In genomic region chr15:78982658-78983435, GRCm38 (mm10) we compare ENCODE assay signal across 8 mouse cellular contexts. TPM values are rescaled to one million over a fixed set of nuclear protein-coding genes. Genes with fewer than 3 reads are reported as not detected.
A peak's percentile ranks its signal among the peaks of the same experiment; 100 is the strongest.
DNase-seq lines count a peak whose midpoint lies in the region; ATAC-seq and TF ChIP-seq lines count a peak whose summit lies in the region.

No protein-coding gene starts in this region.

- TF ChIP-seq POLR2A in small intestine, adult 2 months (IDR thresholded peaks at IDR 0.05; ENCODE audit: low read depth, low read length): peak; percentile 59; the same call in 1 of the 2 replicates

- no peaks in the 10 kb centered on the region; the same call in 1 of the 2 replicates for H3K36me3 ChIP-seq in intestine, embryonic 16.5 days (ENCODE audit: control insufficient read depth, insufficient read depth, low read length)
- peaks cover 5% of the 10 kb centered on the region for H3K36me3 ChIP-seq in limb, embryonic 13.5 days
- 0 out of 2 replicates have a peak, but pooled peaks cover 1% of the 10 kb centered on the region for H3K36me3 ChIP-seq in midbrain, embryonic 14.5 days (ENCODE audit: control insufficient read depth, insufficient read depth, low read length)
- peaks cover 5% of the 10 kb centered on the region; the same call in 1 of the 2 replicates for H3K36me3 ChIP-seq in small intestine, adult 2 months (ENCODE audit: control insufficient read depth, insufficient read depth, low read length)

- DNase-seq in layer of hippocampus, adult 11-12 months (ENCODE audit: low spot score): peak; percentile 64
- no peak for DNase-seq in layer of hippocampus, adult 9-10 months (ENCODE audit: low spot score)
- peak; percentile 95 for DNase-seq in embryo, embryonic 10.5 days (ENCODE audit: low spot score)
- peak; percentile 44 for DNase-seq in gonadal fat pad, adult 2 months (ENCODE audit: low read depth)
- peak; percentile 84 for DNase-seq in midbrain, embryonic 14.5 days

- WGBS in intestine, embryonic 16.5 days: under 1% methylated on average over 59 of the region's 67 CpGs
- WGBS in limb, embryonic 13.5 days: under 1% methylated on average over 67 of the region's 67 CpGs
- WGBS in midbrain, embryonic 14.5 days: under 1% methylated on average over 63 of the region's 67 CpGs
- WGBS in small intestine, adult 2 months: 1% methylated on average over 62 of the region's 67 CpGs

- no peaks in the 10 kb centered on the region for H3K27me3 ChIP-seq in intestine, embryonic 16.5 days (replicated peaks; ENCODE audit: control insufficient read depth, insufficient read depth, low read length)
- no peaks in the 10 kb centered on the region for H3K27me3 ChIP-seq in limb, embryonic 13.5 days
- H3K27me3 ChIP-seq in midbrain, embryonic 14.5 days (ENCODE audit: control insufficient read depth, insufficient read depth, low read length): no peaks in the 10 kb centered on the region
- no peaks in the 10 kb centered on the region for H3K27me3 ChIP-seq in small intestine, adult 2 months (ENCODE audit: control insufficient read depth, insufficient read depth, low read length)

- peak; percentile 90 for ATAC-seq in intestine, embryonic 16.5 days
- ATAC-seq in limb, embryonic 13.5 days (ENCODE audit: low FRiP score, low read depth): peak; percentile 88
- peak; percentile 82 for ATAC-seq in midbrain, embryonic 14.5 days (ENCODE audit: low FRiP score, low TSS enrichment)

- peak overlapping the region; percentile 94 for H3K27ac ChIP-seq in intestine, embryonic 16.5 days (ENCODE audit: low read length)
- H3K27ac ChIP-seq in limb, embryonic 13.5 days: peak overlapping the region; percentile 92
- no peak overlapping the region; the same call in 1 of the 2 replicates for H3K27ac ChIP-seq in midbrain, embryonic 14.5 days (replicated peaks; ENCODE audit: low read depth, low read length)
- H3K27ac ChIP-seq in small intestine, adult 2 months (ENCODE audit: insufficient read depth, low read depth, low read length): peak overlapping the region; percentile 99

- no peaks in the 10 kb centered on the region for H3K9me3 ChIP-seq in intestine, embryonic 16.5 days (ENCODE audit: control insufficient read depth, low read length)
- H3K9me3 ChIP-seq in limb, embryonic 13.5 days: no peaks in the 10 kb centered on the region
- H3K9me3 ChIP-seq in midbrain, embryonic 14.5 days (ENCODE audit: control insufficient read depth, low read length): no peaks in the 10 kb centered on the region

- peak overlapping the region; percentile 70 for H3K4me3 ChIP-seq in intestine, embryonic 16.5 days (ENCODE audit: low read length)
- peak overlapping the region; percentile 90 for H3K4me3 ChIP-seq in limb, embryonic 13.5 days
- peak overlapping the region; percentile 44 for H3K4me3 ChIP-seq in midbrain, embryonic 14.5 days (replicated peaks; ENCODE audit: low read depth, low read length)
- peak overlapping the region; percentile 95 for H3K4me3 ChIP-seq in small intestine, adult 2 months (ENCODE audit: low read depth, low read length)

- peak overlapping the region; percentile 89 for H3K4me2 ChIP-seq in intestine, embryonic 16.5 days (ENCODE audit: low read depth, low read length)
- H3K4me2 ChIP-seq in limb, embryonic 13.5 days (replicated peaks): peak overlapping the region; percentile 95
- peak overlapping the region; percentile 69 for H3K4me2 ChIP-seq in midbrain, embryonic 14.5 days (ENCODE audit: low read length)

- peak overlapping the region; percentile 86 for H3K9ac ChIP-seq in intestine, embryonic 16.5 days (ENCODE audit: low read depth, low read length)
- peak overlapping the region; percentile 94 for H3K9ac ChIP-seq in limb, embryonic 13.5 days
- peak overlapping the region; percentile 54 for H3K9ac ChIP-seq in midbrain, embryonic 14.5 days (replicated peaks; ENCODE audit: low read length)

- peaks cover 44% of the 10 kb centered on the region for H3K4me1 ChIP-seq in intestine, embryonic 16.5 days (ENCODE audit: control insufficient read depth, insufficient read depth, low read length)
- peaks cover 69% of the 10 kb centered on the region for H3K4me1 ChIP-seq in limb, embryonic 13.5 days
- peaks cover 16% of the 10 kb centered on the region for H3K4me1 ChIP-seq in midbrain, embryonic 14.5 days (ENCODE audit: control insufficient read depth, insufficient read depth, low read length)
- H3K4me1 ChIP-seq in small intestine, adult 2 months (ENCODE audit: control insufficient read depth, insufficient read depth, insufficient read length, low read length): peaks cover 10% of the 10 kb centered on the region

- TF ChIP-seq CTCF in small intestine, adult 2 months (IDR thresholded peaks at IDR 0.05; ENCODE audit: extremely low read depth, insufficient read length, insufficient replicate concordance, low read depth, low read length): no peak

RNA-seq across cellular contexts. Expression of gene Triobp, which starts 35.3 kb away (rescaled TPM):
- polyA plus RNA-seq in gonadal fat pad, adult 2 months (2012; rRNA removed): 57.0 and 69.1 TPM in 2 replicates
- 54.3 and 58.7 TPM in 2 replicates for polyA plus RNA-seq in intestine, embryonic 16.5 days (2015; fragmentation: Nextera tagmentation; extraction: Ambion mirVana)
- 42.0 and 50.2 TPM in 2 replicates for polyA plus RNA-seq in limb, embryonic 13.5 days (2015; fragmentation: Nextera tagmentation; extraction: Ambion mirVana)
- polyA plus RNA-seq in midbrain, embryonic 14.5 days (2014; fragmentation: Nextera tagmentation; extraction: Ambion mirVana): 42.5 and 46.5 TPM in 2 replicates
- 43.3 and 123 TPM in 2 replicates for polyA plus RNA-seq in small intestine, adult 2 months (2012; rRNA removed)

RNA-seq across cellular contexts. Expression of gene H1f0, which starts 45.4 kb away (rescaled TPM):
- 71.6 and 91.7 TPM in 2 replicates for polyA plus RNA-seq in gonadal fat pad, adult 2 months (2012; rRNA removed)
- 438 and 456 TPM in 2 replicates for polyA plus RNA-seq in intestine, embryonic 16.5 days (2015; fragmentation: Nextera tagmentation; extraction: Ambion mirVana)
- polyA plus RNA-seq in limb, embryonic 13.5 days (2015; fragmentation: Nextera tagmentation; extraction: Ambion mirVana): 558 and 589 TPM in 2 replicates
- 94.4 and 154 TPM in 2 replicates for polyA plus RNA-seq in midbrain, embryonic 14.5 days (2014; fragmentation: Nextera tagmentation; extraction: Ambion mirVana)
- 120 and 218 TPM in 2 replicates for polyA plus RNA-seq in small intestine, adult 2 months (2012; rRNA removed)

RNA-seq across cellular contexts. Expression of gene Nol12, which starts 48.1 kb away (rescaled TPM):
- polyA plus RNA-seq in gonadal fat pad, adult 2 months (2012; rRNA removed): 28.1 and 30.2 TPM in 2 replicates
- 38.1 and 43.7 TPM in 2 replicates for polyA plus RNA-seq in intestine, embryonic 16.5 days (2015; fragmentation: Nextera tagmentation; extraction: Ambion mirVana)
- 55.7 and 60.0 TPM in 2 replicates for polyA plus RNA-seq in limb, embryonic 13.5 days (2015; fragmentation: Nextera tagmentation; extraction: Ambion mirVana)
- 61.0 and 70.8 TPM in 2 replicates for polyA plus RNA-seq in midbrain, embryonic 14.5 days (2014; fragmentation: Nextera tagmentation; extraction: Ambion mirVana)
- polyA plus RNA-seq in small intestine, adult 2 months (2012; rRNA removed): 7.3 and 11.7 TPM in 2 replicates

RNA-seq across cellular contexts. Expression of gene Lgals1, which starts 56.3 kb away (rescaled TPM):
- polyA plus RNA-seq in gonadal fat pad, adult 2 months (2012; rRNA removed): 1,886 and 3,971 TPM in 2 replicates
- polyA plus RNA-seq in intestine, embryonic 16.5 days (2015; fragmentation: Nextera tagmentation; extraction: Ambion mirVana): 865 and 927 TPM in 2 replicates
- 1,866 and 1,947 TPM in 2 replicates for polyA plus RNA-seq in limb, embryonic 13.5 days (2015; fragmentation: Nextera tagmentation; extraction: Ambion mirVana)
- 13.8 and 101 TPM in 2 replicates for polyA plus RNA-seq in midbrain, embryonic 14.5 days (2014; fragmentation: Nextera tagmentation; extraction: Ambion mirVana)
- polyA plus RNA-seq in small intestine, adult 2 months (2012; rRNA removed): 51.7 and 77.0 TPM in 2 replicates

RNA-seq across cellular contexts. Expression of gene Galr3, which starts 58.8 kb away (rescaled TPM):
- 1.7 and 2.9 TPM in 2 replicates for polyA plus RNA-seq in gonadal fat pad, adult 2 months (2012; rRNA removed)
- polyA plus RNA-seq in intestine, embryonic 16.5 days (2015; fragmentation: Nextera tagmentation; extraction: Ambion mirVana): 1.8 and 2.3 TPM in 2 replicates
- not detected in 2 replicates for polyA plus RNA-seq in limb, embryonic 13.5 days (2015; fragmentation: Nextera tagmentation; extraction: Ambion mirVana)
- not detected in 2 replicates for polyA plus RNA-seq in midbrain, embryonic 14.5 days (2014; fragmentation: Nextera tagmentation; extraction: Ambion mirVana)
- polyA plus RNA-seq in small intestine, adult 2 months (2012; rRNA removed): 2.2 and 8.0 TPM in 2 replicates

Comparison
In these comparisons a context has a peak if more than half of its experiments do, and no peak if none do; other contexts are left out.
1. H3K4me3 ChIP-seq: peak in every context shown above with its lines; median percentile 95 in small intestine, adult 2 months; 90 in limb, embryonic 13.5 days; 70 in intestine, embryonic 16.5 days; 44 in midbrain, embryonic 14.5 days.